Mouse (Mus musculus) CD8-positive naive resting alpha-beta T cell, adult 2 months (primary cell): Measurements from ENCODE around the gene Abl2.
"Not testable (repeated sequence)": the region's sequence is repeated elsewhere in the genome, so short reads cannot be mapped to it uniquely, and the experiment has no call there.

Source experiments
- DNase-seq, 2 experiments: peaks; one replicate each; pipeline ENCODE4 v3.0.0; 2022; ENCODE audit warnings: low read depth in 2 of 2, low spot score in 2 of 2

Abl2 gene

GRCm38 (mm10) chr1:156558024-156558930 is at the start of gene Abl2:
TSS of gene Abl2 (plus strand) at chr1:156558786.
- DNase-seq: peak; percentile 79 to 82

DNA sequence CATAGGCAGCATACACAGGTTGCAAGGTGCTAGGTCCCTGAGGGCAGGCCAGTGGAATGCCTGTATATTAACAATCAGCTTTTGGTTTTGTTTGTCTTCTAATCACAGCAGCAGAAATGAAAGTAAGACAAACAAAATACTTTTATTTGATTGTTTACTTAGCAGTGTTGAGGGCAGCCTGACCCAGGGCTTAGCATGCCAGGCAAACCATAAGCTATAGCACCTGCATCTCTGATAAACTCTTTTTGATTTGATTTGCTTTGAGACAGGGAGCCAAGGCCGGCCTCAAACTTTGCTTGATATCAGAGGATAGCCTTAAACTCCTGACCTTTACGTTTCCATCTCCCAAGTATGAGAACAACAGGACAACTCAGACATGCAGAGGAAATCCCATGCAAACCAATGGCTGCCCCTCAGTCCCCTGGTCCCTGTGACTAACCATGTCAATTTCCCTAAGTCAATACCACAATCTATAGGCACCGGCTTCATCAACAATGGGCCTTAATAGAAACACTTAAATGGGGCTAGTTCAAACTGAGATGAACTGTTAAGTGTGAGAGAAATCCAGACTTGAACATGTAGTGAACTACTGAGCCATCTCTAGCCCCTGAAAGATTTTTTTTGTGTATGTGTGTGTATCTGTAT is 38.3 kb upstream of the Abl2 start:
- DNase-seq: no peak

- DNase-seq: peak; percentile 50 to 68
Observed at GRCm38 (mm10) chr1:156521796-156522517, 36.6 kb upstream of the Abl2 start.

DNA sequence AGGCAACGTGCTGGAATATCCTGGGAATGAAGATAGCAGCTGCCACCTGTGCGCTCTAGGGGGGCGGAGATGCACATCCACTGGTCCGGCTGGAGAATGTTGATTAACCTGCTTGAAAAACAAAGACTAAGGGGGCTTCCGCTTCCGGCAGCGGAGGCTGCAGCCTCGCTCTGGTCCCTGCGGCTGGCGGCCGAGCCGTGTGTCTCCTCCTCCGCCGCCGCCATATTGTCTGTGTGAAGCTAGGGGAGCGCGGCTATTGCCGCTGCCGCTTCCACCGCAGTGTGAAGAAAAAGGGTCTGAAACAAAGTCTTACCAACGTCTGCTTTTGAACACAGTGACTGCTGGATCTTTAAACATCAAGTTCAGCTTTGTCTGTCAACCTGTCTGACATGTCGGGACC is 34.7 kb upstream of the Abl2 start, which contains the start of gene Gm10031:
TSS of gene Gm10031 (plus strand) at position 171 of the 400 bp plus-strand sequence.
- DNase-seq: not testable (repeated sequence)

DNA sequence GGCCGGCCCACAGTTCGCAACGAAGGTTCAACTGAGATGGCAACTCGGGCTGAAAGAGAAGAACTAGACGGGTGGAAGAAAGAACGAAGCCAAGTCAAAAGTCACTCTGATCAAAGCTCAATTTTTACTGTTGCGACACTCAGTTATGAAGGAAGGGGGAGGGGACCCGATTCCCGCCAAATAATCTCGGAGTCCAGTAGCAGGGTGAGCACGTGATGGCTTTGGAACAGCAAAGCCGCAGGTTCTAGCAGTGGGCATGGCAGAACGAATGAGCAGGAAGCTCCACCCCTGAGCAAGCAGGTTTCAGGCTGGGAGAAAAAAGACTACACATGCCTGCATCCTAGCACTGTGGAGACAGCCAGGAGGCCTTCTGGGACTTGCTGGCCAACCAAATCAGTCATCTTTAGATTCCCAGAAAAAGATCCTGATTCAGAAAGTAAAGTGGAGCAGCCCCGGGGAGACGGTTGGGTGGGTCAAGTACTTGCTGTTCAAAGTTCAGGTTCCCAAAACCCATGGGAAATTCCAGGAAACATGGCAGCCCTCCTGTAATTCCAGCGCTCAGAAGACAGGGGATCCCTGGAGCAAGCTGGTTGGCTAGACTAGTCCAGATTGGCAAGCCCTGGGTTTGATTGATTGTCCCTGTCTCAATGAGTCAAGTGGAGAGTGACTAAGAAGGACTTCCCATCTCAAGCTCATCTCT is 26.0 kb upstream of the Abl2 start:
- DNase-seq: not testable (repeated sequence)

GRCm38 (mm10) chr1:156533483-156533882 is 25.1 kb upstream of the Abl2 start:
- no peak for DNase-seq

GRCm38 (mm10) chr1:156533911-156534310 is 24.7 kb upstream of the Abl2 start:
- DNase-seq: no peak

- DNase-seq: no peak
Observed at GRCm38 (mm10) chr1:156537031-156537430, 21.6 kb upstream of the Abl2 start.

DNA sequence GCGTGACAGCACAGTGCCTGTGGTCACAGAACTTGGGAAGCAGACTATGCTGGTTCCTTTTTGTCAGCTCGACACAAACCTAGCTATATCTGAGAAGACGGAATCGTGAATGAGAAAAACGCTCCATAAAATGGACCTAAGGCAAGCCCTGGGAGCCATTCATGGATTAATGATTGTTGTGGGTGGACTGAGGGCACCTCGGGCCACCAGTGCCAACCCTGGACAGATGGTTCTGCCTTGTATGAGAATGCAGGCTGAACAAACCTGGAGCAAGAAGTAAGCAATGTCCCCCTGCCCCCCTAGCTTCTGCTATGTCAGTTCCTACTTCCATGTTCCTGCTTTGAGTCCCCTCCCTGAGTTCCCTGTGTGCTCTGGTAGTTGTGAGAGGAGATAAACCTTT is 20.9 kb upstream of the Abl2 start:
- no peak for DNase-seq

DNA sequence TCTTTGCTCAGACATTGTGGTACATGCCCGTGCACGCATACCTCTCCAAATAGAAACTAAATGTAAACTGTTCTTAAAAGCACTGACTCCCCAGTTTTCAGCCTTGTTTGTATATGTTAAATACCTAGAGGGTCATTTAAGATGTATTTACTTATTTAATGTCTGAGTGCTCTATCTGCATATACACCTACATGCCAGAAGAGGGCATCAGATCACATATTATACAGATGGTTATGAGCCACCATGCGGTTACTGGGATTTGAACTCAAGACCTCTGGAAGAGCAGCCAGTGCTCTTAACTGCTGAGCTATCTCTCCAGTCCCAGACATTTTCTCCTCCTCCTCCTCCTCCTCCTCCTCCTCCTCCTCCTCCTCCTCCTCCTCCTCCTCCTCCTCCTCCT is 20.2 kb upstream of the Abl2 start:
- no peak for DNase-seq

DNA sequence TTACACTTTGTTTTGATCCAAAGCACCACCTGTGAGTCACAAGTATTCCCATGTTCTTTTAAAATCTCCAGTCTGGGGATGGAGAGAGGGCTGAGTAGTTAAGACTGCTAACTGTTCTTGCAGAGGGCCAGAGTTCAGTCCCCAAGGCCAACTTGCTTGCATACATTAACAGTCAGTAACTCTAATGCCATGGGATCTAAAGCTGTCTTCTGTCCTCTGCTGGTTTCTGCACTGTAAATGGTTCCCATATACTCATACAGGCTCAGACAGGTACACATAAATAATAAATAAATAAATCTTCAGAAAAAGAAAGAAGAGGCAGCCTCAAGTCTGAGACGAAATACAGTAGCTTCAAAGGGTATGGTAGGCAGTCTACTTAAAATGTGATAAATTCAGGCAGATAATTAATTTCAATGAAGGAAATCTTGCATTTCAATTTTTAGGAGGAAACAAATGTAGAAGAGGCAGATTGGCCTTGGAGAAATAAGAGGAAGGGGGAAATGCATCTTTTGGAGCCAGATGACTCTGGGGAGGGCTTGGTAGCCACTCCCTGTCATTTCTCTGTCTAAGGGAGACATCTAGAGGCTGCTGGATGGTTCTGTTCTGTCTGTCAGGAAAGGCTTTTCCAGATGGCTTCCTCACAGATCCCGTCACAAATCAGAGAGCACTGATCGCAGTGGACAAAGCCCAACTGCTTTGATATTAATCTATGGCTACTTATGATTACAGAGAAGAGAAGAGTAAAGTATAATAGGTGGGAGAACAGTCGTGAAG is 18.6 kb upstream of the Abl2 start:
- no peak for DNase-seq

DNA sequence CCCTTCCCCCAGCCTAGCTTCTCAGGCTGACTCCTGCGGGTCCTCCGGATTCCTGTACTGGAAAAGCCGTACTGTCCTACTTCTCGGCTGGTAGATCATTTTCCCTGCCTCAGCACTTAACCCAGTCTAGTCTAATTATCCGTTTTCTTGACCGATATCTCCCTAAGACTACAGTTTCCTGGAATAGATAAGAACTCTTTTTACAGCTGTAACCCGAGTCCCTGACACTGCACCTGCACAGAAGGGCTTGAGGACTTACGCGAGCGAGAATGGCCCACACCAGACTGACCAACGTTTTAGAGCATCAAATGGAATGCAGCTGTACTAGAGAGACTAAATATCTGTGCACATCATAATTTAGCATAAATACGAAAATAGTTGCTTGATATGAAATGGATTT is 14.6 kb upstream of the Abl2 start:
- DNase-seq: no peak

DNA sequence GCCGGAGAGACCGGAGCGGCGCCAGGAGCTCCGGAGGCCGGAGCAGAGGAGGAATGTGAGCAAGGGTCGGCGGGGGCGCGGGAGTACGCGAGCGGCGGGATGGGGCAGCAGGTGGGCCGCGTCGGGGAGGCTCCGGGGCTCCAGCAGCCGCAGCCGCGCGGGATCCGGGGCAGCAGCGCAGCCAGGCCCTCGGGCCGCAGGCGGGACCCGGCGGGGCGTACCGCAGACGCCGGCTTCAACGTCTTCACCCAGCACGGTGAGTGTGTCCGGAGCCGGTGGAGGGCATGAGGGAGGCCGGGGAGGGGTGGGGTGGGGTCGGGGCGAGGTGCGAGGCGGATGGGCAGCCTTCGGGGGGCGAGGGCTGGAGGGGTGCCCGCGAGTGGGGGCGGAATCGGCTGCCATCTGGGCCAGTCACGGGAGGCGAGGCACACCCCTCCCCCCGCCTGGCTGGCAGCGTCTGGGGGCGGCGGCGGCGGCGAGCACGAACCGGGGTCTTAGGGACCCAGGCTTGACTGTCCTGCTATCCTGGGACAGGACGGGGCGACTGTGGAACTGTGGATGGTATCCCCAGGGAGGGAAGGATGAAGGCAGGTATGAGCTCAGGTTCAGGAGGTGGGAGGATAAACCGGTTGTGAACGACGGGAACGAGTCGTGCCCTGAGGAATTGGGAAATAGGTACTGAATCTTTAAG is 509 bp downstream of the Abl2 start:
- peak; percentile 11 to 24 for DNase-seq

- DNase-seq: no peak
Observed at GRCm38 (mm10) chr1:156559641-156560020, 1.0 kb downstream of the Abl2 start.

- DNase-seq: no peak
Observed at GRCm38 (mm10) chr1:156560500-156560899, 1.9 kb downstream of the Abl2 start.

GRCm38 (mm10) chr1:156565328-156565727 is 6.7 kb downstream of the Abl2 start:
- no peak for DNase-seq

DNA sequence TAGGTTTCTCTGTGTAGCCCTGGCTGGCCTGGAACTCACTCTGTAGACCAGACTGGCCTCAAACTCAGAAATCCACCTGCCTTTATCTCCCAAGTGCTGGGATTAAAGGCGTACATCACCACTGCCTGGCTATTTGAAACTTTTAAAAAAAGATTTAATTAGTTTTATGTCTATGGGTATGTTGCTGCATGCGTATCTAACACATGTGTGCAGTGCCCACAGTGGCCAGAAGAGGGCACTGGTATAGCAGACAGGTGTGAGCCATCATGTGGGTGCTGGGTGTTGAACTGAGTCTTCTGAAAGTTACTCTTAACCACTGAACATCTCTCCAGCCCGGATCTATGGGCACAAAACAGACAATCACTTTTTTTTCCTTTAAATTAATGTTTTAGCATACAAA is 7.5 kb downstream of the Abl2 start:
- DNase-seq: peak; percentile 19 to 49

DNA sequence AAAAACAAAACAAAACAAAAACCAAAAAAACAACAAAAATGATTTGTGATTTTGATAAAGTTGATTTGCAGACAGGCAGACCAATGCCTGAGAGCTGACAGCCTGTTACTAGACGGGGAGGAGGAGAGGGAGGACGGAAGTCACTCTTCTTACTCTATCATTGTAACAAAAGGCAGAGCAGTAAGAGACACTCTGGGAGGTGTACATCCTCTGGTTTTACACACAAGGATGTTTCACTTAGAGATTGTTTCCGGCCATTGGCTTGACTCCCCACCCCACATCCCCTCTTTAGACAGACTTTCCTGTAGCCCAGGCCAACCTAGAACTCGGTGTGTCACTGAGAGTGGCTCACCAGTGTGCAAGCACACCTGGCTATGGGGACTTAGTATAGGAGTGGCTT is 11.0 kb downstream of the Abl2 start:
- no peak for DNase-seq

- no peak for DNase-seq
Observed at GRCm38 (mm10) chr1:156572952-156573351, 14.4 kb downstream of the Abl2 start.

DNA sequence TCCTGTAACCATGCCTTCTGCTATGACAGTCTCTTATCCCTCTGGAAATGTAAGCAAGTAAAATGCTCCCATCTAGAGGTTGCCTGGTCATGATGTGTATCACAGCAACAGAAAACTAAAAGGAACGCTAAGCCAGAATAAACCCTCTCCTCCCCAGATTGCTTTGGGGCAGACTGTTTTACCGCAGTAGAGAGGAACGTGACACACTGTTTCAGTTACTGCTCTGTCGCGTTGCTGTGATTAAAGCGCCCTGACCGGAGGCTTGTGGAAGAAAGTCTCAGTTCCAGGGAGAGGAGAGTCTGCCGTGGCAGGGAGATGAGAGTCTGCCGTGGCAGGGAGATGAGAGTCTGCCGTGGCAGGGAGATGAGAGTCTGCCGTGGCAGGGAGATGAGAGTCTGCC is 22.6 kb downstream of the Abl2 start:
- DNase-seq: no peak
